Mouse (Mus musculus) CH12.LX (cell line): ENCODE measurements around the gene Ubtf. TPM values are rescaled to one million over a fixed set of nuclear protein-coding genes. Genes with fewer than 3 reads are reported as not detected.

Experiments
- DNase-seq: peaks from one replicate; pipeline ENCODE4 v3.0.0-alpha.2; 2013; ENCODE audit errors: extremely low read depth
- H3K27ac ChIP-seq: 2 replicates; pipeline ENCODE4 v1.5.1; 2012; ENCODE audit warnings: low read depth, mild to moderate bottlenecking, control low read depth, moderate library complexity; ENCODE audit not compliant: insufficient read depth
- H3K27me3 ChIP-seq: replicated peaks from 2 replicates; pipeline ENCODE3; 2012; ENCODE audit warnings: inconsistent platforms
- H3K36me3 ChIP-seq, 2 experiments: replicated peaks in 1 of 2; 2 replicates each; pipeline versions ENCODE3 to v1.6.1; 2012; ENCODE audit warnings: inconsistent platforms in 1 of 2, low read length in 1 of 2, mild to moderate bottlenecking in 1 of 2, mixed read lengths in 1 of 2, moderate library complexity in 1 of 2; ENCODE audit not compliant: control insufficient read depth in 1 of 2, insufficient read depth in 1 of 2
- H3K4me1 ChIP-seq, 2 experiments: 2 replicates each; pipeline ENCODE4 v1.6.1; 2012; ENCODE audit warnings: inconsistent platforms in 1 of 2, moderate library complexity in 1 of 2; ENCODE audit not compliant: insufficient read depth in 2 of 2, control insufficient read depth in 1 of 2
- H3K4me2 ChIP-seq: 2 replicates; pipeline ENCODE4 v1.6.1; 2012; ENCODE audit warnings: low read depth, mild to moderate bottlenecking, control low read depth; ENCODE audit not compliant: poor library complexity, insufficient read depth, severe bottlenecking
- H3K4me3 ChIP-seq, 3 experiments: fragments of 150-350 bp in 1 of 3; sonication (generic) in 1 of 3; replicated peaks in 1 of 3; 2 replicates each; pipeline versions ENCODE3 to v1.5.1; 2011 to 2012; ENCODE audit warnings: low read depth in 2 of 3, low read length in 2 of 3, mild to moderate bottlenecking in 2 of 3, moderate library complexity in 2 of 3, control low read depth in 1 of 3, improper control_type of control experiment in 1 of 3, inconsistent platforms in 1 of 3, mixed read lengths in 1 of 3; ENCODE audit not compliant: poor library complexity in 1 of 3
- H3K79me2 ChIP-seq: replicated peaks from 2 replicates; pipeline ENCODE4 v1.6.1; 2012; ENCODE audit warnings: mild to moderate bottlenecking, moderate library complexity; ENCODE audit not compliant: control insufficient read depth, poor library complexity, insufficient read depth, severe bottlenecking; ENCODE audit errors: extremely low read depth
- H3K9ac ChIP-seq: 2 replicates; pipeline ENCODE4 v1.6.1; 2012; ENCODE audit warnings: low read depth, mild to moderate bottlenecking, control low read depth, moderate library complexity; ENCODE audit not compliant: insufficient read depth
- H3K9me3 ChIP-seq: replicated peaks from 2 replicates; pipeline ENCODE3; 2012; ENCODE audit warnings: low read length, inconsistent platforms, mixed read lengths
- BHLHE40 ChIP-seq: IDR thresholded peaks from 2 replicates; pipeline ENCODE4 v1.6.1; 2011; ENCODE audit warnings: mild to moderate bottlenecking, low read depth, low read length, improper control_type of control experiment
- CHD1 ChIP-seq: IDR thresholded peaks from 2 replicates; pipeline ENCODE4 v1.6.1; 2012; ENCODE audit warnings: low read depth, low read length, improper control_type of control experiment, inconsistent platforms
- CHD2 ChIP-seq: IDR thresholded peaks from 2 replicates; pipeline ENCODE4 v1.6.1; 2011; ENCODE audit warnings: low read length, improper control_type of control experiment
- CTCF ChIP-seq, 2 experiments: IDR thresholded peaks in 1 of 2; conservative IDR thresholded peaks in 1 of 2; 2 replicates each; pipeline ENCODE4 v1.5.1; 2011 to 2012; ENCODE audit warnings: low read depth in 2 of 2, low read length in 2 of 2, improper control_type of control experiment in 1 of 2, inconsistent platforms in 1 of 2, mild to moderate bottlenecking in 1 of 2, moderate library complexity in 1 of 2
- E2F4 ChIP-seq: IDR thresholded peaks from 2 replicates; pipeline ENCODE4 v1.6.1; 2011; ENCODE audit warnings: low read depth, low read length, improper control_type of control experiment; ENCODE audit not compliant: insufficient replicate concordance
- ELF1 ChIP-seq: IDR thresholded peaks from 2 replicates; pipeline ENCODE4 v1.6.1; 2014; ENCODE audit warnings: low read depth, mild to moderate bottlenecking, inconsistent platforms, low read length, improper control_type of control experiment
- EP300 ChIP-seq: IDR thresholded peaks from 2 replicates; pipeline ENCODE4 v1.6.1; 2011; ENCODE audit warnings: low read length, improper control_type of control experiment
- ETS1 ChIP-seq: conservative IDR thresholded peaks from 2 replicates; pipeline ENCODE4 v1.6.1; 2012; ENCODE audit warnings: low read depth, mild to moderate bottlenecking, inconsistent platforms, low read length, improper control_type of control experiment, moderate library complexity
- GABPA ChIP-seq: IDR thresholded peaks from 2 replicates; pipeline ENCODE4 v1.6.1; 2012; ENCODE audit warnings: low read depth, low read length, improper control_type of control experiment, inconsistent platforms; ENCODE audit not compliant: insufficient replicate concordance
- HCFC1 ChIP-seq: IDR thresholded peaks from 2 replicates; pipeline ENCODE4 v1.6.1; 2012; ENCODE audit warnings: low read depth, mild to moderate bottlenecking, inconsistent platforms, low read length, improper control_type of control experiment
- IRF4 ChIP-seq: IDR thresholded peaks from 2 replicates; pipeline ENCODE4 v1.6.1; 2014; ENCODE audit warnings: low read depth, mild to moderate bottlenecking, inconsistent platforms, low read length, improper control_type of control experiment
- MAFK ChIP-seq: IDR thresholded peaks from 2 replicates; pipeline ENCODE4 v1.6.1; 2011; ENCODE audit warnings: low read length, improper control_type of control experiment; ENCODE audit not compliant: insufficient replicate concordance
- MAZ ChIP-seq: IDR thresholded peaks from 2 replicates; pipeline ENCODE4 v1.6.1; 2012; ENCODE audit warnings: low read depth, mild to moderate bottlenecking, inconsistent platforms, low read length, improper control_type of control experiment, moderate library complexity
- MXI1 ChIP-seq: IDR thresholded peaks from 2 replicates; pipeline ENCODE4 v1.6.1; 2011; ENCODE audit warnings: mild to moderate bottlenecking, low read depth, low read length, improper control_type of control experiment
- NRF1 ChIP-seq: IDR thresholded peaks from 2 replicates; pipeline ENCODE4 v1.6.1; 2014; ENCODE audit warnings: low read depth, mild to moderate bottlenecking, inconsistent platforms, low read length, improper control_type of control experiment, moderate library complexity
- POLR2A ChIP-seq: IDR thresholded peaks from 2 replicates; pipeline ENCODE4 v1.6.1; 2011; ENCODE audit warnings: low read depth, mild to moderate bottlenecking, improper control_type of control experiment, low read length
- POLR2AphosphoS2 ChIP-seq: IDR thresholded peaks from 2 replicates; pipeline ENCODE4 v1.6.1; 2011; ENCODE audit warnings: low read depth, low read length, improper control_type of control experiment
- RCOR1 ChIP-seq: conservative IDR thresholded peaks from 2 replicates; pipeline ENCODE4 v1.6.1; 2012; ENCODE audit warnings: low read depth, mild to moderate bottlenecking, inconsistent platforms, low read length, improper control_type of control experiment
- SIN3A ChIP-seq: IDR thresholded peaks from 2 replicates; pipeline ENCODE4 v1.6.1; 2012; ENCODE audit warnings: low read length, improper control_type of control experiment, inconsistent platforms
- TBP ChIP-seq: conservative IDR thresholded peaks from 2 replicates; pipeline ENCODE4 v1.6.1; 2011; ENCODE audit warnings: low read depth, low read length, improper control_type of control experiment
- TCF12 ChIP-seq: IDR thresholded peaks from 2 replicates; pipeline ENCODE4 v1.6.1; 2014; ENCODE audit warnings: low read depth, mild to moderate bottlenecking, inconsistent platforms, low read length, improper control_type of control experiment
- UBTF ChIP-seq: IDR thresholded peaks from 2 replicates; pipeline ENCODE4 v1.6.1; 2012; ENCODE audit warnings: low read depth, mild to moderate bottlenecking, inconsistent platforms, low read length, improper control_type of control experiment, moderate library complexity
- ZC3H11A ChIP-seq: IDR thresholded peaks from 2 replicates; pipeline ENCODE4 v1.6.1; 2012; ENCODE audit warnings: low read depth, mild to moderate bottlenecking, inconsistent platforms, low read length, improper control_type of control experiment
- ZNF384 ChIP-seq: IDR thresholded peaks from 2 replicates; pipeline ENCODE4 v1.6.1; 2012; ENCODE audit warnings: low read depth, low read length, improper control_type of control experiment, inconsistent platforms
- dilution Hi-C: fragments of 300-500 bp; cut with MboI; formaldehyde crosslinking; loops from 2 replicates; pipeline ENCODE4 v1.14.3; 2020; ENCODE audit warnings: low sequenced_read_pairs; ENCODE audit not compliant: extremely low pct_unique_long_range_greater_than_20kb, extremely low pct_ligation_motif_present
- in situ Hi-C: fragments of 300-500 bp; cut with MboI; formaldehyde crosslinking; loops from 3 replicates; pipeline ENCODE4 v1.14.3; 2019; ENCODE audit warnings: low sequenced_read_pairs, low pct_ligation_motif_present, low pct_unique_long_range_greater_than_20kb, mixed read lengths
- polyA plus RNA-seq: library from polyadenylated mRNA; unstranded; fragments of >175 nt; gene quantifications from 2 replicates; pipeline ENCODE4 v1.2.1, GENCODE M21; 2012; ENCODE audit warnings: low read depth; ENCODE audit not compliant: insufficient read length
- total RNA-seq, 2 experiments: library from RNA; depleted of rRNA; stranded (reverse); fragments of 300-350 nt in 1 of 2; fragments of >200 nt in 1 of 2; gene quantifications; 2 replicates each; pipeline ENCODE4 v1.2.3; 2012 to 2014

Gene Ubtf
- total and polyA plus RNA-seq, 3 experiments, result 89.9 to 126 (median 124) TPM

DNA sequence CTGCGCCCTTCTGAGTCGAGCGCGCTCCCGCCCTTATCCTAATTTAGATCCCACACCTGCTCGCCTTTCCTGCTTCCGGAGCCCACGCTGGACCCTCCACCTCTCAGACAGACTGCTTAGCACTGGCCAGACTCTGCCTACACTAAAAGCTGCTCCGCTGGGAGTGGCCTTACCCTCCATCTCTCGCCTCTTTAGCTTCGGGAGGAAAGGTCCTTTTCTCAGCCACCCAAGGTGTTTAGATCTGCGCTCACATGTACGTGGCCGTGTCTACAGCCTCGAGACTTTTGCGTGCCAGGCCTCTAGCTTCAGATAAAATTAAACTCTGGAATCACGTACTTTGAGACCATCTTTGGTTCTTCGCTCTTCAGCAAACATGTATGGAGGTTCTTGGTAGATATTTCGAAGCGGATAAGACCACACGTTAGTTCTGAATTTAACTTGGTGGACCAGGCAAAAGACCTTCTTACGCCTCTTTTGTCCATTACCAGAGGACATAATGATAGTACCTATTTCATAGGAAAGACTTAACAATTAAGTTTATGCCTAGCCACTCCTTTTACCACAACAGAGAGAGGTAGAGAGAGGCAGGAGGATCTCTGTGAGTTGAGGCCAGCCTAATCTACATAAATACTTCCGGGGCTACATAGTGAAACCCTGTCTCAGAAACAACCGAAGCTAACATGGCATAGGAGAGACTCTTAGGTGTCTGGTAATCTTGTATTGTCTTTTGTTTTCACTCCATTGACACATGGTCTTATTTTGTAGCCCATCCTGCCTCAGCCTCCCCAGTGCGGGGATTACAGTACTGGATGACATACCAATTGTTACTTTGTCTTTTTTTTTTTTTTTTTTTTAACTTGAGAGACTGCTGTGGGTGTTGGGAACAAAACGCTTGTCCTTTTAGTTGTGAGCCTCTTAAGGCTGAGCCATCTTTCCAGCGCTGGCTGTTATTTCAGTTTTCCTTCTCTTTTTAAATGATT, 21.7 kb downstream of the Ubtf start:
- Histone ChIP-seq H3K36me3 (peaks cover 10 to 21% of the 10 kb centered on the region in 2 experiments), H3K79me2 (peaks cover 13% of the 10 kb centered on the region), H3K9me3 (peaks cover 2% of the 10 kb centered on the region), H3K9ac (peak overlapping the region; percentile 79), H3K4me1 (peaks cover 6 to 37% of the 10 kb centered on the region in 2 experiments; a peak in 3 of 4 replicates), H3K4me3 (peak overlapping the region; percentile 77 to 96 (median 82)), H3K4me2 (peak overlapping the region; percentile 97), H3K27me3 (no peaks in the 10 kb centered on the region), H3K27ac (peak overlapping the region; percentile 92)
- in situ Hi-C loops (no loop called here), dilution Hi-C loops (no loop called here)
- no peak for TF ChIP-seq ZC3H11A
- TF ChIP-seq EP300, result no peak
- no peak for TF ChIP-seq RCOR1
- TF ChIP-seq SIN3A, result peak; percentile 84
- TF ChIP-seq CHD1, result peak; percentile 72; the same call in 1 of the 2 replicates
- TF ChIP-seq BHLHE40, result peak; percentile 7; the same call in 1 of the 2 replicates
- peak; percentile 53 for TF ChIP-seq HCFC1
- no peak for TF ChIP-seq GABPA
- no peak for TF ChIP-seq MAZ
- peak; percentile 87 for TF ChIP-seq TBP
- TF ChIP-seq ELF1, result peak; percentile 77
- TF ChIP-seq ZNF384, result peak; percentile 87
- TF ChIP-seq TCF12, result peak; percentile 52
- TF ChIP-seq POLR2AphosphoS2, result peak; percentile 53; the same call in 1 of the 2 replicates
- TF ChIP-seq E2F4, result 0 out of 2 replicates have a peak, but pooled peaks have one; percentile 13
- no peak for TF ChIP-seq IRF4
- TF ChIP-seq NRF1, result no peak
- TF ChIP-seq CHD2, result peak; percentile 11; the same call in 1 of the 2 replicates
- TF ChIP-seq ETS1, result no peak
- no peak for TF ChIP-seq CTCF (conservative IDR thresholded peaks at IDR 0.05 in 1 of 2, IDR thresholded peaks at IDR 0.05 in 1 of 2; ENCODE audit: low read depth in 2 of 2, low read length in 2 of 2)
- TF ChIP-seq MXI1, result peak; percentile 82
- peak; percentile 34; the same call in 1 of the 2 replicates for TF ChIP-seq POLR2A
- no peak for TF ChIP-seq UBTF
- no peak for TF ChIP-seq MAFK
- DNase-seq, result peak; percentile 73
